Mouse (Mus musculus): ENCODE measurements at regions not wholly inside any gene's neighbourhood (a gene's known extent, or its start where the extent isn't known, plus 50 kb on each side); places are given as distances from the start of the nearest gene placed in this dataset.

DNA sequence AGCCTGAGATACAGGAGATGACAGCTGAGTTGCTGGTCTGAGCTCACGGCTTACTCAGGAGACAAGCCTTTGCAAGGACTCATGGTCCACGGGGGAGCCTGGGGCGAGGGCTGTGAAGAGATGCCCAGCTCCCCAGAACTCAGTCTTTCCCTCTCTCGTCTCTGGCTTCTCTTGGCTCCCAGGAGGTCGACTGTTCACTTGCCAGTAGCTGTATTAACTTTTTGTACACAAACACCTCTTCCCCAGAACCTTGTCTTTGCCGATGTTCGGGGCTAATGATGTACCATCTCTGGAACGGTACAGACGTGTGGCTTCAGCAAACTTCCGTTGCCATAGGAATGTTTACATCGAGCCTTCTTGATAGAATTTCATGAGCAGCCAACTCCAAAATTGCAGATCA, 84.5 kb upstream of the Mrps10 start:
- no peak for DNase-seq
- Histone ChIP-seq H3K4me3 (ENCODE audit: insufficient read depth, low read depth, low read length) (no peak overlapping the region), H3K4me1 (ENCODE audit: control insufficient read depth, insufficient read depth, low read length) (no peaks in the 10 kb centered on the region), H3K27me3 (replicated peaks; ENCODE audit: control insufficient read depth, insufficient read depth, low read length) (no peaks in the 10 kb centered on the region), H3K36me3 (ENCODE audit: control insufficient read depth, insufficient read depth, low read length) (no peaks in the 10 kb centered on the region), H3K27ac (ENCODE audit: insufficient read depth, low read depth, low read length) (no peak overlapping the region)
- TF ChIP-seq POLR2A (IDR thresholded peaks at IDR 0.05; ENCODE audit: low read depth, low read length), result no peak
- no peak for TF ChIP-seq CTCF (conservative IDR thresholded peaks at IDR 0.05; ENCODE audit: insufficient read depth, insufficient read length, low read depth, low read length)
- 85% methylated on average over 11 of the region's 11 CpGs for WGBS

- H3K4me1 ChIP-seq (ENCODE audit: control insufficient read depth, insufficient read depth, low read length), result no peaks in the 10 kb centered on the region
- WGBS, result 73% methylated on average over 4 of the region's 4 CpGs
- TF ChIP-seq POLR2A (IDR thresholded peaks at IDR 0.05; ENCODE audit: low read depth, low read length) (no peak), CTCF (conservative IDR thresholded peaks at IDR 0.05; ENCODE audit: insufficient read depth, insufficient read length, low read depth, low read length) (no peak)
- no peak overlapping the region for H3K4me3 ChIP-seq (ENCODE audit: insufficient read depth, low read depth, low read length)
- no peaks in the 10 kb centered on the region for H3K36me3 ChIP-seq (ENCODE audit: control insufficient read depth, insufficient read depth, low read length)
- no peak for DNase-seq
- H3K27me3 ChIP-seq (replicated peaks; ENCODE audit: control insufficient read depth, insufficient read depth, low read length), result no peaks in the 10 kb centered on the region
- no peak overlapping the region for H3K27ac ChIP-seq (ENCODE audit: insufficient read depth, low read depth, low read length)
Measured at GRCm38 (mm10) chr17:47283158-47283557, 85.5 kb upstream of the Mrps10 start.

GRCm38 (mm10) chr17:47282476-47282875, 86.2 kb upstream of the Mrps10 start:
- TF ChIP-seq CTCF (conservative IDR thresholded peaks at IDR 0.05; ENCODE audit: insufficient read depth, insufficient read length, low read depth, low read length) (no peak), POLR2A (IDR thresholded peaks at IDR 0.05; ENCODE audit: low read depth, low read length) (no peak)
- H3K36me3 ChIP-seq (ENCODE audit: control insufficient read depth, insufficient read depth, low read length), result no peaks in the 10 kb centered on the region
- DNase-seq, result no peak
- WGBS, result 51% methylated on average over 3 of the region's 3 CpGs
- no peaks in the 10 kb centered on the region for H3K4me1 ChIP-seq (ENCODE audit: control insufficient read depth, insufficient read depth, low read length)
- H3K27ac ChIP-seq (ENCODE audit: insufficient read depth, low read depth, low read length), result no peak overlapping the region
- H3K27me3 ChIP-seq (replicated peaks; ENCODE audit: control insufficient read depth, insufficient read depth, low read length), result no peaks in the 10 kb centered on the region
- H3K4me3 ChIP-seq (ENCODE audit: insufficient read depth, low read depth, low read length), result no peak overlapping the region

DNA sequence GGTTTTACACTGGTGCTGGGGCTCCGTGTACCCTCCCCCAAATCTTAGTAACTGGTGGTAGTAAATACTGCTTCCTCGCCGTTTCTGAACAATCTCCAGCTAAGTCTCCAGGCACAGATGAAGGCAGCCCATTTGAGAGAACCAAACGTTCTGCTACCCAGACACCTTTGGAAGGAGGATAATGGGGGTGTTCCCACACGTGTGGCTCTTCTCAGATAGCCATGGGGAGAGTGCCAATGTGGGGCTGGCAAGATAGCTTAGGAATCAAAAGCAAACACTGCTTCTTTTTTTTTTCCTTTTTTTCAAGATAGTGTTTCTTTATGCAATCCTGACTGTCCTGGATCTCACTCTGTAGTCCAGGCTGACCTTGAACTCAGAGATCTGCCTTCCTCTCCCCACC, 90.8 kb upstream of the Mrps10 start:
- TF ChIP-seq CTCF (conservative IDR thresholded peaks at IDR 0.05; ENCODE audit: insufficient read depth, insufficient read length, low read depth, low read length) (no peak), POLR2A (IDR thresholded peaks at IDR 0.05; ENCODE audit: low read depth, low read length) (no peak)
- H3K36me3 ChIP-seq (ENCODE audit: control insufficient read depth, insufficient read depth, low read length), result no peaks in the 10 kb centered on the region
- H3K4me1 ChIP-seq (ENCODE audit: control insufficient read depth, insufficient read depth, low read length), result peaks cover 3% of the 10 kb centered on the region; the same call in 1 of the 2 replicates
- no peak overlapping the region for H3K4me3 ChIP-seq (ENCODE audit: insufficient read depth, low read depth, low read length)
- 84% methylated on average over 5 of the region's 5 CpGs for WGBS
- H3K27ac ChIP-seq (ENCODE audit: insufficient read depth, low read depth, low read length), result no peak overlapping the region
- H3K27me3 ChIP-seq (replicated peaks; ENCODE audit: control insufficient read depth, insufficient read depth, low read length), result no peaks in the 10 kb centered on the region
- DNase-seq, result no peak

GRCm38 (mm10) chr17:47276639-47277038, 92.0 kb upstream of the Mrps10 start:
- DNase-seq, result no peak
- 60% methylated on average over 6 of the region's 6 CpGs for WGBS
- H3K4me3 ChIP-seq (ENCODE audit: insufficient read depth, low read depth, low read length), result no peak overlapping the region
- H3K36me3 ChIP-seq (ENCODE audit: control insufficient read depth, insufficient read depth, low read length), result no peaks in the 10 kb centered on the region
- no peaks in the 10 kb centered on the region for H3K27me3 ChIP-seq (replicated peaks; ENCODE audit: control insufficient read depth, insufficient read depth, low read length)
- H3K4me1 ChIP-seq (ENCODE audit: control insufficient read depth, insufficient read depth, low read length), result peaks cover 3% of the 10 kb centered on the region; the same call in 1 of the 2 replicates
- no peak overlapping the region for H3K27ac ChIP-seq (ENCODE audit: insufficient read depth, low read depth, low read length)
- TF ChIP-seq CTCF (conservative IDR thresholded peaks at IDR 0.05; ENCODE audit: insufficient read depth, insufficient read length, low read depth, low read length), result no peak
- no peak for TF ChIP-seq POLR2A (IDR thresholded peaks at IDR 0.05; ENCODE audit: low read depth, low read length)

- DNase-seq, result peak; percentile 53
- Histone ChIP-seq H3K36me3 (ENCODE audit: control insufficient read depth, insufficient read depth, low read length) (no peaks in the 10 kb centered on the region), H3K27me3 (replicated peaks; ENCODE audit: control insufficient read depth, insufficient read depth, low read length) (no peaks in the 10 kb centered on the region), H3K4me1 (ENCODE audit: control insufficient read depth, insufficient read depth, low read length) (peaks cover 3% of the 10 kb centered on the region; the same call in 1 of the 2 replicates), H3K27ac (ENCODE audit: insufficient read depth, low read depth, low read length) (no peak overlapping the region), H3K4me3 (ENCODE audit: insufficient read depth, low read depth, low read length) (no peak overlapping the region)
- no peak for TF ChIP-seq CTCF (conservative IDR thresholded peaks at IDR 0.05; ENCODE audit: insufficient read depth, insufficient read length, low read depth, low read length)
- no peak for TF ChIP-seq POLR2A (IDR thresholded peaks at IDR 0.05; ENCODE audit: low read depth, low read length)
- 24% methylated on average over 19 of the region's 19 CpGs for WGBS
Measured at GRCm38 (mm10) chr17:47275796-47276311, 92.8 kb upstream of the Mrps10 start.

DNA sequence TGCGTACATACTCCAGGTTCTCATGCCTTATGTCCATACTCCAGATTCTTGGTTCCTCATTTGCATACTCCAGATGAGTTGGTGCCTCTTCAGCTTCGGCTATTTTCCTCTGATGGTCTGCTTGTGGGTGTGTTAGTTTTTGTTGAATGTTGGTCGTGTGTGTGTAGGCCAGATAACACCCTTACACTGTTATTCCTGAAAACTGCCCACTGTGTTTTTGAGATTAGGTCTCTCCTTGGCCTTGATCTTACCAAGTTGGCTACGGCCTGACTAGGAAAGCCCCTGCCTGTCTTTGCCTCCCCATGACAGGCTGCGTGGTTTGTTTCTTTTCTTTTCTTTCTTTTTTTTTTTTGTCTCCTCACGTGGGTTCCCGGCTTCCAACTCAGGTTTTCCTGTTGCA, 95.4 kb upstream of the Mrps10 start:
- Histone ChIP-seq H3K4me3 (ENCODE audit: insufficient read depth, low read depth, low read length) (no peak overlapping the region), H3K36me3 (ENCODE audit: control insufficient read depth, insufficient read depth, low read length) (no peaks in the 10 kb centered on the region; the same call in 1 of the 2 replicates), H3K27me3 (replicated peaks; ENCODE audit: control insufficient read depth, insufficient read depth, low read length) (no peaks in the 10 kb centered on the region), H3K4me1 (ENCODE audit: control insufficient read depth, insufficient read depth, low read length) (peaks cover 3% of the 10 kb centered on the region; the same call in 1 of the 2 replicates), H3K27ac (ENCODE audit: insufficient read depth, low read depth, low read length) (no peak overlapping the region)
- no peak for DNase-seq
- TF ChIP-seq CTCF (conservative IDR thresholded peaks at IDR 0.05; ENCODE audit: insufficient read depth, insufficient read length, low read depth, low read length) (no peak), POLR2A (IDR thresholded peaks at IDR 0.05; ENCODE audit: low read depth, low read length) (no peak)
- whole genome bisulfite sequencing, result 90% methylated on average over 7 of the region's 7 CpGs

Measured in kidney, adult 2 months (tissue).